Mouse (Mus musculus) urinary bladder, postnatal 4 days (tissue): ENCODE results near the gene Cdx2.

Experiments
- DNase-seq, 2 experiments: peaks; one replicate each; pipeline ENCODE4 v3.0.0; 2021 to 2022; ENCODE audit warnings: low spot score in 2 of 2

Gene Cdx2

DNA sequence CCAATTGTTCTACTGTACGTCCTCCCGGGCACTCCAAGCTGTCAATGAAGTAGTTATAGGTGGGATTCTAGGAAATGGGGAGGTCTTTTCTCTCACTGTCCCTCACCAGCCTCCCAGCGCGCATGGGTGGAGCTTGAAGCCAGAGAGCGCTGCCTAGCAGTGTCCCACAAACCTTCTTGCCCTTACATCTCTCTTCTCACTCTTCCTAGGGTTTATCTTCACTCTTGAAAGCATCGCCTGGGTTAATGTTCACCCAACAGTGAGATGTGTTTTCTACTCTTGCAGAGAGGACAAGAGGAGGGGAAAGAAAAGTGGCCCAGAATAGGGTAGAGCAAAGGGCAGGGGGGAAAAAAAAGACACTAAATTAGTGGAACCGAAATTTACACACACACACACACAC lies 10.3 kb upstream of the Cdx2 start:
- DNase-seq, result no peak

DNA sequence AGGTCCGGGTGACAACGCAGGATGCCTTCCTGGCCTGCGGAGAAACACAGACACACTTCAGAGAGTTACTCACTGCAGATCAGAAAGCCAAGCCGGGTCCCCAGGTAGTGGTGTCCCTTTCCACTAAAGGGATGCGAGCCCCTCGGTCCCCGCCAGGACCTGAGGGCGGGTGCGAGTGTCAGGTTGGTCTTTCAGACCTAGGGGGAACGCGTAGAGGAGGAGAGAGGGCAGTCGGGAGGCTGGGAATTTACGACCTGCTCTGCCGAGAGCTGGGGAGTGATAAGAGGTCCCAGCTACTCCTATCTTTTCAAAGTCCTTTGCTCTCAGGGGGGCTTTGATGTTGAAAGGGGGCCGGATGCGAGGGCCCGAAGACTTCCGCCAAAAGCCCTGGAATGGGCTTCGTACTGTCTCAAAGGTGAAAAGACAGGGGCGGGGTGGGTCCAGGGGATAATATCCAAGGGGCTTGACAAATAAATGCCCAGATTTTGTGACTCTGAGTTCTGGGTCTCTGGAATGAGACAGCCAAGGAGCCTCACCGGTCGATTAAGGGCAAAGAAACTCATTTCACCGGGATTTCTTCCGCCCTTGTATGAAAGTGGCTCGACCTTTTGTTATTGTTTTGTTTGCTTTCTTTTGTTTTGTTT lies 8.5 kb upstream of the Cdx2 start:
- no peak for DNase-seq

DNA sequence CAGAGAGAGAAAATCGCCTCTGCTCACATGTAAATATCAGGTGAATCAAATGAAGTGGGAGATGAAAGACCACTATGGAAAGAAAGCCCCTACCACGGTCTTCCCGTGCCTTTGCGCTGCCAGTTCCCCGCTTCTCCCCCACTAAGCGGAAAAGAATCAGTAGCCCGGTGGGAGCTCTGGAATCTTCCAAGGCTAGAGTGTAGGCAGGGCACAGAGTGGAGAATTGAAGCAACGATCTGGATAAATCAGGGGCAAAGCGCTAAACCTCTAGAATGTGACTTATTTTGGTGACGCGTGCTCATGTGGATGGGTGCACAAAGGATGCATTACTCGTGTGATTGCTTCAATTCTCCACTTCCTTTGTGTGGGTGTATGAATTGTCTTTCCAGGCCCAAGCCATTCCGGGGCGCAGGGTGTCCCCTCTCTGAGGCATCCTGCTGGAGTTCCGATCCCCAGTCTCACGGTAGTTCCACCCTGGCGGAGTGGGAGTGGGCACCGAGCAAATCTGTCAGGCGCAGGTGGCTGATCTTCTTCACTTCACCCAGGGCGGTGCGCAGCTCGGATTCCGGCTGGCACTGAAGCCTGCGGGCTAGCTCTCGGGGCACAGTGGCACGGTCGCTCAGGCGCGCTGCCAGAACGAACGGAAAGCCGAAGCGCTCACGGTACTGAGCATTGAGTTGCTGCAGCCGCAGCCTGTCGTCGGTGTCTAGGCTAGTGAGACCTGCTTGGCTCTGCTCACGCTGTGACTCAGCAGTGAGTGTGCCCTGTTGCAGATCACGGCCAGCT lies 7.8 kb upstream of the Cdx2 start:
- no peak for DNase-seq

DNA sequence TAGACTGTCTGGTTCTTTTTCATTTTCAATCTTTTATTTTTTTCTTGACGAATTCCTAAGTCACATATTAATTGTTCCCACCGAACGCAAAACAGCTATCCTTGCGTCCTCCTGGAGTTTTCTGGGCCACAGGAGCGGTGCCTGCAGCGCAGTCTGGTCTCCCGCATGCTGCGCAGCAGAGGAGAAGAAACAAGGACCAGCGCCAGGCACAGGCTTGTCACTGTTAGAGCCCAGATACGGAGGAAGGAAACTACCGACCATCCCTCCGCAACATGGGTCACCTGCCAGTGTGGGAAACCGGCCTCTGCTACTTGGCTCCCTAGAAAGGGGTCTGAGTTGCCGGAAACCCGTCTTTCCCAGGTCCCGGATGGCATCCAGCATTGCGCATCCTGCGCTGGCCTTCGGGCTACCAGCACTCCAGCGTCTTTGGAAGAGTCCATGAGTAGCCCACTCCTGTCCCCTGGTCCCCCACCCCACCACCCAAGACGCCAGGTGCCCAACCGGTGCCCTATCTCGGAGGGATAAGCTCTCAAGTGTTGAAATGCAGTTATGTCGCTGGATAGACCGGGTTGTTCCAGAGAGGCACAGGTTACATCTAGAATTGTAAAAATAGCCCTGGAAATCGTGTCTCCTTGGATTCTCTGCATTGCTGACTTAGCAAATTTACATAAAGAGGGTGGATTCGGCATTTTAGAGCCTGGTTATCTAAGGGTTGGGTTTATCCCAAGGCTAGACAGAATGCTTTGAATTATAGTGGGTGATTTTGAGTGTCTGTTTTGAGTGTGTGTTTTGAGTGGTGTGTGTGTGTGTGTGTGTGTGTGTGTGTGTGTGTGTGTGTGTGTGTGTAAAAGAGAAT lies 6.0 kb upstream of the Cdx2 start:
- no peak for DNase-seq

DNA sequence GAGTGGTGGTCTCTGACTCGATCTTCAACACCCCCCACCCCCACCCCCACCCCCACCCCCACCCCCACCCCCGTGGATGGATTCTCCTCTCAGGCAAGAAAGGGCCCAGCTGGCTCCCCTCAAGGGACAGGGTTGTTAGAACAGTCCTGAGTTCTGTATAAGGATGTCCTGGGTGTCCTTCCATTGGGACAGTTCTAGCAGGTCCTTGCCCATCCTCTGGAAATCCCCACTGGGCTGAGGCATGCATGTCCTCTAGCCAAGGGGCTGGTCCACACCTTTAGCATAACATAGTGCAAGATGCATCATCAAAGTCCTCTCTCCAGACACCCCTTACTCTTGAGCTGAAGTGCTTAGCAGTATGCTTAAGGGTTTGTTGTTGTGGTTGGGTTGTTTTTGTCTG lies 2.7 kb upstream of the Cdx2 start:
- DNase-seq, result no peak

DNA sequence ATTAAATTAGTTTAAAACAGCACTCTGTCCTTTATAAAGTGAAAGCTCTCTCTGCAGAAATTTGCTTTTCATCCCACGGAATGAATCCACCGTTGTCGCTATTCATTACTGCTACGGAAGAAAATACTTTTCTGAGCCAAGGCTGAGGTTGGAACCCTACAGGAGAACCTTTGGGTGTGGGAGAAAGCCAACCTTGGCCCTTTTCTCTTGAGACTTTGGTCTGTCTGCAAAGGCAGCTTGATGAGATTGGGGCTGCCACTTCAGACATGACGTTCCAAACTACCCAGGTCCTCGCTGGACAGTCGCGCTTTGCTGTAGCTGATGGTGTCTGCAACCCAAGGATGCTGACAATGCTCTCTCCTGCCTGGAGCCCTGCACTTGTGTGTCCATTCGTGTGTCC lies 1.4 kb upstream of the Cdx2 start:
- DNase-seq, result no peak

DNA sequence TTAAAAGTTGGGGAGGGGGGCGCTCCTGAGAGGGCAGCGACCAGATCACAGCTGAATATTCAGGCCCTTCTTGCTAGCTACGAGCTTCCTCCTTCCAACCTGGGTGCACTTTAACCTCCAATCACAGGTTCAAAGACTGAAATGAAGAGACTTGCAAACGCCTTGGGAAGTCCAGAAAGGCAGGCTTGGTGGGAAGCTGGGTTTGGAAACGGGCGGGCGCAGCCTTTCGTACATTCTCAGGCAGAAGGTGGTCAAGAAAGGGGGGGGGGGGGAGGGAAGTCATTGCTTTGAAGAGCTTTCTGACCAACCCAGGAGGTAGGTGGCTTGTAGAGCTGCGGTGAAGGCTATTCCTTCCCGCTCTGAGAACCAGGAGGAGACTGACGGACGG lies 322 bp upstream of the Cdx2 start:
- DNase-seq, result no peak

DNA sequence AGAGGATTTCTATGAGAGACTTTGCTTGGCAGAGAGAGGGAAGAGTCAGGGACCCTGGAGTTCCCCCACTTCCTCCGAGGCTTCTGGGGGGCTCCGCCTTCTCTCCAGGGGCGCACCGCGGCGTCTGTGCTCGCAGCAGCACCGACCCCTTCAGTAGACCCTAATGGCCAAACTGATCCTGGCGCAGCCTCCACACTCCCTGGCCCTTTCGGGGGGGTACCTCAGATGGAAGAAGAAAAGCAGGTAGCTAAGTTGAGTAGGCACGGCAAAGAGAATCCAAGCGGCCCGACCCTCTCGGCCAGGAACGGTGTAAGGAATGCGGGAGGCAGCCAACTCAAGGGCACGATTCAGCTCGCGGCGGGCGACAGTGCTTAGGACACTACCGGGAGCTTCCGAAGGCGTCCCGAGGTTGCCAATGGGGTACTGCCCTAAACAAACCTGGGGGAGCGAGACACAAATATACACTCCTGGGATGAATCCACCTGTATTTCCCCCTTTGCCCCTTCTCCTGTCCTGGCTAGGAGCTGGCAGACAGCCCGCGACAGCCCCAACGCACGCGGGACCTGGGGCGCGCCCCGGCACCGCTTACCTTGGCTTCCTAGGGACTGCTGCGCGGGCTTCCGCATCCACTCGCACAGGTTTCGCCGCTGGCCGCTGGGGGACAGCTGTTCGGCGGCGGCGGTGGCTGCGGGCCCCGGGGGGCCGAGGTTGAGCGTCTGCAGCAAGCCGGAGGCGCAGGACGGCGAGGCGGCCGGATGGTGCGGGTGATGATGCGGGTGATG lies 1.0 kb downstream of the Cdx2 start:
- DNase-seq, result no peak

DNA sequence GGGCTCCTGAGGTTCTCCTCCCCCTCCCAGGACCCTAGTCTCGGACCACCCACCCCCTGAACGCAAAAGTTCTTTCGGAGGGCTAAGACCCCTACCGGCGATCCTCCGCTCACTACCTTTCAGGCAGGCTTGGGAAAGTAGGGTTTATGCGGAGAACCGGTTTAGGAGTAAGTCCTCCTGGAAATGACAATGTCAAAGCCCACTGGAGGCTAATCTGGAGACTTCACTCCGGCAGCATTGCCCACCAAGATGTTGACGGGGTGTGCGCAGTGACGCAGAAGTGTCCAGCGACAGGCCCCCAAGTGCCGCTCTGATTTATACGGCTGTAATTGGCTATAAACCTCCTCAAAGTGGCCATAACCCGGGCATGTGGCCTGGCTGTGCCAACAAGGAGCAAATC lies 1.9 kb downstream of the Cdx2 start:
- no peak for DNase-seq

DNA sequence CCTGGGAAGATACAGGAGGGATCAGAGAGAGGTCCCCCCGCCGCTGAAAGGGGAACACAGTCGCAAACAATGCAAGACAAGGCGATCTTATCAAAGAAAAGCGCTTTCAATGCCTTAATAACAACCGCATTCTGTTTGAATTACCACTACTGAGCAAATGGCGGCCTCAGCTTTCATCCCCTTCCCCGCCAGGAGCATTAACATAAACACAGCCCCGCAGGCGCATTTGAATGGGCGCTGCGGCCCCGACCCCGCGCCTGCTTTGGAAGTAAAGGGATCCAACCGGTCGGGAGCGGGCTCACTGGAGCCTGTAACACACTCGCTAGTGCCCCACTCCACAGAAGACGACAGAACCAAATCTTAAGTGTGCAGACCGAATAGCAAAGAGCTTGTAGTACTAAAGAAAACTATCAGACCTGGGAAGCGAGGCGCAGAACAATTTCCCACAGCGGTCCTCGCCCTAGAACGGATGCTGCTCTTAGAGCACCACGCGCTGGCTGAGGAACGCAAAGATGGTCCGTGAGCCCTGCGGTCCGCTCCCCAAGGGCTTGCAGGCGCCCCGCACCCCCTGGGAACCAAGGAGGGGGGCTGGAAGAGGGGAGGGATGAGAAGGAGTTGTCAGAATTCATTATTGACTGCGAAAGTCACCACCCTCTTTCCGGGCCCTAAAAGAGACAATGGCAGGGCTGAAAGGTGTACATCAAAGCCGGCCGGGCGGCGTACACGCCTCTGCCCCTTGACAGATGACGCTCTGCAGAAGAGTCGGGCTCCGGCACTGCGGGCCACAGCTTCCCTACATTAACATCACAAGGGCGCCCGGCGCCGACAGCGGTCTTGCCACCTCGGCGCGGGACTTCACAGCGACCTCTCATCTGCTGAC lies 2.6 kb downstream of the Cdx2 start:
- no peak for DNase-seq

DNA sequence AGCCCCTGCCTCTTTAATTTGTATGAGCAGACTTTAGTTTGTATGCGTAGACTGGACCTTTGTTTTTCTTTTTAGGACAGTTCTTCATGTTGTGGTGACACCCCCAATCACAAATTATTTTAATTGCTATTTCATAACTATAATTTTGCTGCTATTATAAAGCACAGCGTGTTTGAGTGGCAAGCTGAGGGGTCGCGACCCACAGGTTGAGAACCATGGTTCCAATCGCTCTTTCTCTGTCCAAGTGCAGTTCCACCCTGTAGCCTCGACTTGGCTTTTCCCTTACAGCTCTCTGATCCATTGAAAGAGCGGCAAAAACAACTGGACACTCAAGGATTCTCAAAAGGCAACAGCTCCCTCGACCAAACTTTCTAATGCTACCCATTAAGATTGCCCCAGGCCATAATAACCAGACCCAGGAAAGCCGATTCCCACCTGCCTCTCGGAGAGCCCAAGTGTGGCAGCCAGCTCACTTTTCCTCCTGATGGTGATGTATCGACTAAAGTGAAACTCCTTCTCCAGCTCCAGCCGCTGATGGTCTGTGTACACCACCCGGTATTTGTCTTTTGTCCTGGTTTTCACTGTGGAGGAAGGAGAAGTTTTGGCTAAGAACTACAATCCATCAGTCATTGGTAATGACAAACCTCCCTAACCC lies 4.2 kb downstream of the Cdx2 start:
- DNase-seq, result no peak

DNA sequence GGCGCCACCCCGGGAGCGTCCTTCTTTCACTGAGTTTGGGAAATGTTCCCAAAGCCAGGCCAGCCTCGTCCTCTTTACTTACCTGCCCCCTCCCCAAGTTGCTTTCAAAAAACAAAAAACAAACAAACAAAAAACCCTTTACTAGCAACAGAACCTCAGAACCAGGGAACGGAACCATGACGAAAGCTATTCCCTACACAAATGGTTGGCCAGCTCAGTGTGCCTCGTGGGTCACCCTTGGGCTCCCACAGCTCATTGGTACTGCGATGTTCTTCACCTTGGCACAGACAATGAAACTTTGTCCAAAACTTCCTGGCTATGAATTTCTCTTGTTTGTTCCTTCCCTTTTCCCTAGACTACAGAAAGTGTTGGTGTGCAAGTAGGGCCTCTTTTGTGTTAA lies 4.9 kb downstream of the Cdx2 start:
- no peak for DNase-seq

DNA sequence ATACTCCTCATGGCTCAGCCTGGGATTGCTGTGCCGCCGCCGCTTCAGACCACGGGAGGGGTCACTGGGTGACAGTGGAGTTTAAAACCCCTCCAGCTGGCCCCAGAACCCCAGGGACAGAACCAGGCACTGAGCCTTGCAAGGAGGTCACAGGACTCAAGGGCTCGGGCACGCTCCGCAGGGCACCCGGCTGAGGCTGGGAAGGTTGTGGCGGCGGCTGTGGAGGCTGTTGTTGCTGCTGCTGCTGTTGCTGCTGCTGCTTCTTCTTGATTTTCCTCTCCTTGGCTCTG lies 5.3 kb downstream of the Cdx2 start:
- DNase-seq, result no peak

DNA sequence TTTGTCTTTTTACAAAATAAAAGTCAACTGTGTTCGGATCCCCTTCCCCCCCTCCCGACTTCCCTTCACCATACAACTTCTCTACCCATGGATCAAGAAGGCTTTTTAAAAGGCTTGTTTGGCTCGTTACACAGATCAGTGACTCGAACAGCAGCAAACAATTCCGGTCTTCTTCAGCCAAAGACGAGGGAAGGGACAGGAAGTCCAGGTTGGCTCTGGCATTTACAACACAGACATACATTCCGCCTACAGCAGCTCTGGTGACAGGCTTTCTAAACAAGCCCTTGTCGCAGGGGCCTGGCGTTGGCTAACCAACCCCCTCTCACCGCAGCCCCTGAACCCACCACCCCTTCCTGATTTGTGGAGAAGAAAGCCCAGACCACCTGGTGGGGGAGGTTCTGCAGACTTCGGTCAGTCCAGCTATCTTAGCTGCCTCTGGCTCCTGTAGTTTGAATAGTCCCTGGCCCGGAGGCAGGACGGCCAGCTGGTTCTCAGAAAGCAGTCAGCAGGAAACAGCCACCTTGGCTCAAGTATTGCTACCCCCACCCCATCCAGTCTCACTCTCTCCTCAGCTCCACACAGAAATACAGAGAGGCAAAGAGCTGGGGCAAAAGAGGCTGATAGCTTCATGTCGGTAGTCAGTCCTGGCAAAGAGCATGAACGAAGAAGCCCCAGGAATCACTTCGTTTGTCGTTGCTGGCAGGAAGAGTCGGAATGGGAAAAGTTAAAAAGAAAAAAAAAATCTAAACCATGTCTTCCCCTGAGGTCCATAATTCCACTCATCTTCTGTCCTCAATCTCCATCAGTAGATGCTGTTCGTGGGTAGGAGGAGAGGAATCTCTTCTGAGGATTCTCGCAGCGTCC lies 5.9 kb downstream of the Cdx2 start:
- DNase-seq, result no peak

DNA sequence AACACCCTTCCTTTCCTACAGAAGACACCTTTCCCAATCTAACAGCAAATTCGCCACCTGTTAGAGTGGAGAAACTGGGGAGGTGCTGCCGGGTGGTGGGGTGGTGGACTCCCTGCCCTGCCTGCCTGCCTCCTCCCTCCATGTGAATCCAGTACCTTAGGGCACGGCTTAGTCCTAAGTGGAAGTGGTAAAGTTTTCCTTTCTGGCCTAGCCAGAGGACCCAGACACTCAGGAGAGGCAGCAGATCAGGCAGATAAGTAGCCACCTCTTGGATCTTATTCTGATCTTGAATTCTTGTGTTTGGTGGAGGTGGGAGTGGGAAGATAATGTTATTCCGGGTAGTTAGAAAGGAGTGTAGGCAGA lies 7.1 kb downstream of the Cdx2 start:
- DNase-seq, result no peak

DNA sequence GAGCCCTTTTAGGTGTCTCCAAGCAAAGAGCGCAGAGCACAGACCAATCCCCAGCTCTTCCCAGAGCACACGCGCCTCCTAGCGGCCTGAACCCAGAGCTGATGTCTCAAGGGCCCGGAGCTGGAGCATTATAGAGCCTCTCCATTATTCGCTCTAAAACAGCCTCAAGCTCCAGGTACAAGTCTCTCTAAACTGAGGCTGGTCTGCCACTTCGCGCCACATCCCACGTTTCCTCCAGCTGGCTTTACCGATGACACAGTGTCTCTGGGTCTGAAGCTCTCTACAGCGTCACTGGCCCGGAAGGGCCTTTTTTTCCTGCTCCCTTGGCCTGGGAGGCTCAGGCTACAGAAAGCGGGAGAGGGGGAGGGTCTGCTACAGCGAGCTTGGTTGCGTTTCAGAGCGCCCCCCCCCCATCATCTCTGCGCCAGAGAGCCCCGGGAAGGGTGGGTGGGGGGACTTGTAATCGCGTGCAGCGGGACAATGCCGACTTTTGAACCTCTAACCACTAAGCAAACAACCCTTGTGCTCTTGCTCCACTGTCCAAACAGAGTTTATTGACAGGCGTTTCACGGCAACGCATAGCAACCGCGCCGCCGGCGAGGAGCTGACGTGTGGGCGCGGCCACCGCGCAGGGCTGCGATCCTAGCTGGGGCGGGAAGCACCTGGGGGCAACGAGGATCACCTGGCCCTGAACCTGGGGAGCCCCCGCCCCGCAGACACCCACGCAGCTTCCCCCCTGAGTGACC lies 7.6 kb downstream of the Cdx2 start:
- no peak for DNase-seq

DNA sequence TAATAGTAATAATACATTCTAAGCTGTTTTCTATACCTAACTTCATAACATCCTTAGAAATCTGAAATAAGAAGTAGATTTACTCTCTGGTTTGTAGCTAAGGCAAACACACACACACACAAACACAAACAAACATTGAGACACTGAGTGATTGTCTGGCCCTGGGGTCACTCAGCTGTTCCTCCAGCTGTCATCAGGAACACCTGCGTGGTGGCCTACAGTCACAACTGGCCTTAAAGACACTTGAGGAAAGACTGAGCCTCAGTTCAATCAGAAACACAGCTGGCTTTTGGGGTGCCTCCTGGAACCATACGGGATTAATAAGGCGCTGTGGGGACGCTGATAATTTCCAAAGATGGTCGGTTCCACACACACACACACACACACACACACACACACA lies 9.8 kb downstream of the Cdx2 start:
- no peak for DNase-seq

DNA sequence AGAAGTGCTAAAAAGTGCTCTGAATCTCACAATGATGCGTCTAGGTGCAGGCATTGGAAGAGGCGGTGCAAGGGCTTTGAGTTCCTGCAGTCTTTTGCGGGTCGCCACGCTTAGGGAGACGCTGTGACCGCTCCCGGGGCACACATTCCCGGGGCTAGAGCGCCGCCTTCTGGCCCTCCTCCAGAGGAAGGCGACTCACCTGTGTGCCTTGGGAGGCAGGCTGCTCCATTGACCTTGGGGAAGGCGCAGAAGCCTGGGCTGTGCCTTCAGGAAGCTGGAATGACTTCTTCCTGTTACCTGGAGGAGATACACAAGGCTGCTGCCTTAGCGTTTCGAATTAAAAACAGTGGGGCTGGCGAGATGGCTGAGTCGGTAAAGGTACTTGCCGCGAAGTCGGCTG lies 12.9 kb downstream of the Cdx2 start:
- no peak for DNase-seq
